Comparison of ENCODE assay signal across 12 mouse cellular contexts in the genomic region with DNA sequence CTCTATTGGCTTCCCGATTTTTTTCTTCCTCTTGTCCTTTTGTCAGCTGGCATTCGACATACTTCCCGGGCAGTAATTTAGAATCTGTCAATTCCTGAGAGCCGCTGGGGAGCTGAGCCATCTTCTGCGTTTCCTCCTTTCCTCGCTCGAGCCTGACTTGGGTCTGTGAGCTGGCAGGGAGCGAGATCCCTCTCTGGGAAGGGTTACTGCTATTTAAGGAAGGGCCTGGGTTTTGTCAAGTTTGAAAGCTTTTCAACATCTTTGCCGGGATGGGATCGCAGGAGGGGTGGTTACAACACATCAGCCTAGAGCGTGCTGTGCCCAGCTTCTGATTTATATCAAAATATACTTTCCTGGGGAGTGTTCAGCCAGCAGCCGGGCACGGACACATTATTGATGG.
DNase-seq lines count a peak whose midpoint lies in the region; ATAC-seq and TF ChIP-seq lines count a peak whose summit lies in the region.
"Had no signal": no experiment of that assay in that cellular context is flagged by ENCODE, and none has a peak within 500 bp of the region (broad histone marks: within the 10 kb centered on the region; RNA-seq: fewer than 3 reads in every experiment).

No protein-coding gene starts in this region.

- 5% methylated on average over 13 of the region's 13 CpGs for WGBS in heart, embryonic 16.5 days
- 13% methylated on average over 13 of the region's 13 CpGs for WGBS in lung, embryonic 14.5 days
- 21% methylated on average over 13 of the region's 13 CpGs for WGBS in lung, adult 2 months
- WGBS in embryonic facial prominence, embryonic 15.5 days: 11% methylated on average over 13 of the region's 13 CpGs
- WGBS in limb, embryonic 13.5 days: 6% methylated on average over 13 of the region's 13 CpGs

- H3K4me1 ChIP-seq in heart, embryonic 16.5 days (ENCODE audit: control insufficient read depth, insufficient read depth, low read length): 0 out of 2 replicates have a peak, but pooled peaks cover 7% of the 10 kb centered on the region
- H3K4me1 ChIP-seq in lung, embryonic 14.5 days (ENCODE audit: insufficient read depth): no peaks in the 10 kb centered on the region
- peaks cover 6% of the 10 kb centered on the region for H3K4me1 ChIP-seq in lung, adult 2 months (ENCODE audit: control insufficient read depth, insufficient read depth, low read length)
- H3K4me1 ChIP-seq in embryonic facial prominence, embryonic 15.5 days: peaks cover 18% of the 10 kb centered on the region; the same call in 1 of the 2 replicates
- peaks cover 42% of the 10 kb centered on the region for H3K4me1 ChIP-seq in limb, embryonic 13.5 days

- peak overlapping the region; percentile 53 for H3K4me2 ChIP-seq in heart, embryonic 16.5 days (ENCODE audit: low read depth, low read length)
- peak overlapping the region; percentile 24; the same call in 1 of the 2 replicates for H3K4me2 ChIP-seq in lung, embryonic 14.5 days
- 0 out of 2 replicates have a peak overlapping the region, but pooled peaks have one; percentile 10 for H3K4me2 ChIP-seq in embryonic facial prominence, embryonic 15.5 days (replicated peaks)
- H3K4me2 ChIP-seq in limb, embryonic 13.5 days (replicated peaks): peak overlapping the region; percentile 30
- H3K4me2 ChIP-seq: liver, embryonic 13.5 days had no signal

- TF ChIP-seq CTCF in lung, embryonic 14.5 days (IDR thresholded peaks at IDR 0.05; ENCODE audit: low read depth): no peak
- no peak for TF ChIP-seq CTCF in lung, adult 2 months (IDR thresholded peaks at IDR 0.05; ENCODE audit: insufficient read depth, low read length)

- no peaks in the 10 kb centered on the region for H3K9me3 ChIP-seq in heart, embryonic 16.5 days (replicated peaks; ENCODE audit: control insufficient read depth, low read length)
- H3K9me3 ChIP-seq in lung, embryonic 14.5 days (ENCODE audit: low read depth, low read length): no peaks in the 10 kb centered on the region
- no peaks in the 10 kb centered on the region for H3K9me3 ChIP-seq in embryonic facial prominence, embryonic 15.5 days (replicated peaks)
- no peaks in the 10 kb centered on the region for H3K9me3 ChIP-seq in limb, embryonic 13.5 days
- H3K9me3 ChIP-seq: liver, embryonic 13.5 days had no signal

- H3K9ac ChIP-seq in heart, embryonic 16.5 days (ENCODE audit: low read length): 0 out of 2 replicates have a peak overlapping the region, but pooled peaks have one; percentile 8
- H3K9ac ChIP-seq in lung, embryonic 14.5 days: no peak overlapping the region
- H3K9ac ChIP-seq in embryonic facial prominence, embryonic 15.5 days: no peak overlapping the region
- H3K9ac ChIP-seq in limb, embryonic 13.5 days: no peak overlapping the region
- H3K9ac ChIP-seq: liver, embryonic 13.5 days had no signal

- ATAC-seq in heart, embryonic 16.5 days (replicated peaks; ENCODE audit: extremely low read depth, insufficient read depth, low FRiP score): peak; percentile 71; the same call in 1 of the 2 replicates
- ATAC-seq in lung, embryonic 14.5 days (ENCODE audit: insufficient read depth): no peak
- 0 out of 2 replicates have a peak, but pooled peaks have one; percentile 36 for ATAC-seq in embryonic facial prominence, embryonic 15.5 days (ENCODE audit: insufficient number of reproducible peaks, low FRiP score, low TSS enrichment, low read depth)
- no peak for ATAC-seq in limb, embryonic 13.5 days (ENCODE audit: low FRiP score, low read depth)
- ATAC-seq: CD4-positive, CD25-positive, alpha-beta regulatory T cell, adult 4 months; forebrain, embryonic 14.5 days had no signal

- no peaks in the 10 kb centered on the region for H3K36me3 ChIP-seq in heart, embryonic 16.5 days (ENCODE audit: control insufficient read depth, insufficient read depth)
- no peaks in the 10 kb centered on the region for H3K36me3 ChIP-seq in lung, embryonic 14.5 days (ENCODE audit: insufficient read depth)
- no peaks in the 10 kb centered on the region for H3K36me3 ChIP-seq in embryonic facial prominence, embryonic 15.5 days
- no peaks in the 10 kb centered on the region for H3K36me3 ChIP-seq in limb, embryonic 13.5 days
- H3K36me3 ChIP-seq: liver, embryonic 13.5 days had no signal

- DNase-seq in heart, postnatal 25 days (ENCODE audit: low spot score): no peak
- DNase-seq in lung, embryonic 14.5 days: peak; percentile 54
- no peak for DNase-seq in lung, adult 2 months
- no peak for DNase-seq in adrenal gland, adult 8-10 months
- no peak for DNase-seq in right cerebral cortex, postnatal 4 days
- DNase-seq: cerebellum, adult 18-20 months; liver, embryonic 13.5 days had no signal

- intact Hi-C loops in heart, postnatal 25 days (cut with DNase I): no loop called here

- H3K4me3 ChIP-seq in heart, embryonic 16.5 days (ENCODE audit: low read length): peak overlapping the region; percentile 9
- H3K4me3 ChIP-seq in lung, embryonic 14.5 days (ENCODE audit: low read depth, low read length): no peak overlapping the region
- no peak overlapping the region for H3K4me3 ChIP-seq in lung, adult 2 months (replicated peaks; ENCODE audit: extremely low read depth, low read depth, low read length)
- H3K4me3 ChIP-seq in embryonic facial prominence, embryonic 15.5 days (replicated peaks): 0 out of 2 replicates have a peak overlapping the region, but pooled peaks have one; percentile 2
- H3K4me3 ChIP-seq in limb, embryonic 13.5 days: no peak overlapping the region
- H3K4me3 ChIP-seq: liver, embryonic 13.5 days had no signal

- H3K27ac ChIP-seq in heart, embryonic 16.5 days (ENCODE audit: low read length): no peak overlapping the region
- no peak overlapping the region for H3K27ac ChIP-seq in lung, embryonic 14.5 days (ENCODE audit: low read depth)
- peak overlapping the region; percentile 51 for H3K27ac ChIP-seq in embryonic facial prominence, embryonic 15.5 days (replicated peaks)
- no peak overlapping the region for H3K27ac ChIP-seq in limb, embryonic 13.5 days
- H3K27ac ChIP-seq: liver, embryonic 13.5 days had no signal

- no peaks in the 10 kb centered on the region for H3K27me3 ChIP-seq in heart, embryonic 16.5 days (ENCODE audit: control insufficient read depth, insufficient read depth, low read length)
- H3K27me3 ChIP-seq in lung, embryonic 14.5 days (ENCODE audit: insufficient read depth, low read length): 0 out of 2 replicates have a peak, but pooled peaks cover 5% of the 10 kb centered on the region
- no peaks in the 10 kb centered on the region for H3K27me3 ChIP-seq in embryonic facial prominence, embryonic 15.5 days
- H3K27me3 ChIP-seq in limb, embryonic 13.5 days: peaks cover 62% of the 10 kb centered on the region

- no peak for TF ChIP-seq POLR2A in lung, adult 2 months (IDR thresholded peaks at IDR 0.05; ENCODE audit: borderline replicate concordance, extremely low read depth, low read depth, low read length)

Comparison
In these comparisons a context has a peak if more than half of its experiments do, and no peak if none do; other contexts are left out.
1. ATAC-seq: peak in heart, embryonic 16.5 days (single experiment) and embryonic facial prominence, embryonic 15.5 days (single experiment); none in lung, embryonic 14.5 days (single experiment) and limb, embryonic 13.5 days (single experiment).
2. H3K4me3 ChIP-seq: peak in heart, embryonic 16.5 days (single experiment) and embryonic facial prominence, embryonic 15.5 days (single experiment); none in lung, embryonic 14.5 days (single experiment), lung, adult 2 months (single experiment) and limb, embryonic 13.5 days (single experiment).
3. Peak in every context shown above with its lines, with median percentiles within 50 percentile points of each other: H3K4me2 ChIP-seq.